Mouse (Mus musculus) heart, embryonic 11.5 days (tissue): ENCODE results near the gene Bub1b. TPM values are rescaled to one million over a fixed set of nuclear protein-coding genes. Genes with fewer than 3 reads are reported as not detected.

Experiments used
- ATAC-seq: fragments of 200-750 bp; cut with Nextera tagmentation; replicated peaks from 2 replicates; pipeline ENCODE4 v1.8.0; 2017; ENCODE audit warnings: moderate library complexity; ENCODE audit not compliant: insufficient number of reproducible peaks, low FRiP score, low TSS enrichment
- H3K27ac ChIP-seq: fragments of 300-500 bp; sonication (generic); 2 replicates; pipeline ENCODE4 v1.5.1; 2014; ENCODE audit warnings: mild to moderate bottlenecking, low read depth, low read length
- H3K27me3 ChIP-seq: fragments of 300-500 bp; sonication (generic); 2 replicates; pipeline ENCODE4 v1.6.1; 2014; ENCODE audit warnings: mild to moderate bottlenecking, low read length, mixed read lengths; ENCODE audit not compliant: control insufficient read depth, insufficient read depth
- H3K36me3 ChIP-seq: fragments of 300-500 bp; sonication (generic); 2 replicates; pipeline ENCODE4 v1.6.1; 2014; ENCODE audit warnings: mild to moderate bottlenecking, low read length, moderate library complexity, mixed read lengths; ENCODE audit not compliant: control insufficient read depth, insufficient read depth
- H3K4me1 ChIP-seq: fragments of 300-500 bp; sonication (generic); 2 replicates; pipeline ENCODE4 v1.6.1; 2014; ENCODE audit warnings: low read length; ENCODE audit not compliant: control insufficient read depth, insufficient read depth
- H3K4me2 ChIP-seq: fragments of 300-500 bp; sonication (generic); 2 replicates; pipeline ENCODE4 v1.6.1; 2014; ENCODE audit warnings: mild to moderate bottlenecking, moderate library complexity
- H3K4me3 ChIP-seq: fragments of 300-500 bp; sonication (generic); 2 replicates; pipeline ENCODE4 v1.5.1; 2014; ENCODE audit warnings: low read depth, low read length
- H3K9ac ChIP-seq: fragments of 300-500 bp; sonication (generic); 2 replicates; pipeline ENCODE4 v1.6.1; 2014; ENCODE audit warnings: mild to moderate bottlenecking, low read depth, low read length, moderate library complexity
- H3K9me3 ChIP-seq: fragments of 300-500 bp; sonication (generic); replicated peaks from 2 replicates; pipeline ENCODE4 v1.6.1; 2016; ENCODE audit warnings: low read length; ENCODE audit not compliant: control insufficient read depth
- WGBS: fragments of 180-500 bp; shearing (Covaris S2); extraction: QIAGEN DNeasy Blood & Tissue Kit; methylation state at CpG from one replicate; pipeline ENCODE4 v1.1.7; 2014; ENCODE audit not compliant: insufficient replicate concordance; 5-methylcytosine and 5-hydroxymethylcytosine counted together
- polyA plus RNA-seq: library from polyadenylated mRNA; unstranded; fragments of >200 nt; fragmentation: Nextera tagmentation; extraction: Ambion mirVana; gene quantifications from 2 replicates; pipeline ENCODE4 v1.2.1, GENCODE M21; 2014

Gene Bub1b
- polyA plus RNA-seq, 1 experiment from 2014 or later = 67.3 TPM

- peaks cover 26% of the 10 kb centered on the region for H3K4me1 ChIP-seq
- no peak overlapping the region for H3K4me3 ChIP-seq
- no peaks in the 10 kb centered on the region for H3K9me3 ChIP-seq
- 43% methylated on average over 4 of the region's 4 CpGs for WGBS
- peak overlapping the region; percentile 88 for H3K27ac ChIP-seq
- H3K27me3 ChIP-seq = peaks cover 3% of the 10 kb centered on the region; the same call in 1 of the 2 replicates
- H3K36me3 ChIP-seq = no peaks in the 10 kb centered on the region
- H3K9ac ChIP-seq = no peak overlapping the region
- ATAC-seq = peak; percentile 83
- H3K4me2 ChIP-seq = 0 out of 2 replicates have a peak overlapping the region, but pooled peaks have one; percentile 9
Measured at GRCm38 (mm10) chr2:118658457-118658856, 60.4 kb downstream of the Bub1b start.

- Histone ChIP-seq H3K4me1 (peaks cover 31% of the 10 kb centered on the region), H3K27me3 (peaks cover 8% of the 10 kb centered on the region), H3K27ac (peak overlapping the region; percentile 88), H3K9ac (0 out of 2 replicates have a peak overlapping the region, but pooled peaks have one; percentile 68), H3K4me2 (peak overlapping the region; percentile 72), H3K36me3 (no peaks in the 10 kb centered on the region), H3K4me3 (no peak overlapping the region), H3K9me3 (no peaks in the 10 kb centered on the region)
- 39% methylated on average over 1 of the region's 1 CpGs for whole genome bisulfite sequencing
- peak; percentile 69 for ATAC-seq
Measured at GRCm38 (mm10) chr2:118659077-118659476, 61.1 kb downstream of the Bub1b start.

- Histone ChIP-seq H3K4me3 (peak overlapping the region; percentile 41), H3K27ac (peak overlapping the region; percentile 88), H3K9ac (peak overlapping the region; percentile 68; the same call in 1 of the 2 replicates), H3K27me3 (peaks cover 11% of the 10 kb centered on the region), H3K36me3 (no peaks in the 10 kb centered on the region), H3K4me2 (peak overlapping the region; percentile 72), H3K9me3 (no peaks in the 10 kb centered on the region), H3K4me1 (peaks cover 32% of the 10 kb centered on the region)
- ATAC-seq = no peak
- WGBS = 65% methylated on average over 12 of the region's 12 CpGs
Measured at GRCm38 (mm10) chr2:118659493-118659892, 61.5 kb downstream of the Bub1b start.

GRCm38 (mm10) chr2:118659998-118660452 is 62.0 kb downstream of the Bub1b start:
- WGBS = 0% methylated on average over 4 of the region's 4 CpGs
- H3K27ac ChIP-seq = peak overlapping the region; percentile 88

GRCm38 (mm10) chr2:118661891-118662290 is 63.9 kb downstream of the Bub1b start:
- Histone ChIP-seq H3K27me3 (peaks cover 11% of the 10 kb centered on the region), H3K4me1 (peaks cover 38% of the 10 kb centered on the region), H3K27ac (no peak overlapping the region), H3K9ac (no peak overlapping the region), H3K36me3 (no peaks in the 10 kb centered on the region), H3K4me2 (peak overlapping the region; percentile 6; the same call in 1 of the 2 replicates), H3K9me3 (no peaks in the 10 kb centered on the region), H3K4me3 (no peak overlapping the region)
- ATAC-seq = no peak
- 76% methylated on average over 9 of the region's 9 CpGs for WGBS

More at GRCm38 (mm10) chr2:118659998-118660452, 62.0 kb downstream of the Bub1b start:
- Histone ChIP-seq H3K4me3 (peak overlapping the region; percentile 41), H3K9me3 (no peaks in the 10 kb centered on the region), H3K27me3 (peaks cover 11% of the 10 kb centered on the region), H3K4me2 (peak overlapping the region; percentile 72), H3K9ac (peak overlapping the region; percentile 68), H3K4me1 (peaks cover 35% of the 10 kb centered on the region), H3K36me3 (no peaks in the 10 kb centered on the region)
- peak; percentile 68; the same call in 1 of the 2 replicates for ATAC-seq

GRCm38 (mm10) chr2:118662902-118663803 is 65.1 kb downstream of the Bub1b start, which contains the start of gene Pak6:
Pak6 (plus strand) TSS chr2:118663303.
- Histone ChIP-seq H3K9ac (peak within 1 kb of the TSS; percentile 63), H3K36me3 (no peaks in the 10 kb centered on the region), H3K4me2 (peak within 1 kb of the TSS; percentile 78), H3K4me1 (peaks cover 45% of the 10 kb centered on the region), H3K9me3 (no peaks in the 10 kb centered on the region), H3K27me3 (peaks cover 11% of the 10 kb centered on the region), H3K27ac (no peak within 1 kb of the TSS), H3K4me3 (peak within 1 kb of the TSS; percentile 49)
- ATAC-seq = no peak
- 3% methylated on average over 37 of the region's 37 CpGs for WGBS

- peak overlapping the region; percentile 78 for H3K4me2 ChIP-seq
- WGBS = 45% methylated on average over 19 of the region's 19 CpGs
- ATAC-seq = peak; percentile 74
- no peaks in the 10 kb centered on the region for H3K36me3 ChIP-seq
- peaks cover 11% of the 10 kb centered on the region for H3K27me3 ChIP-seq
- H3K27ac ChIP-seq = no peak overlapping the region
- no peaks in the 10 kb centered on the region for H3K9me3 ChIP-seq
- peak overlapping the region; percentile 63 for H3K9ac ChIP-seq
- peaks cover 38% of the 10 kb centered on the region for H3K4me1 ChIP-seq
- H3K4me3 ChIP-seq = peak overlapping the region; percentile 49
Measured at GRCm38 (mm10) chr2:118663804-118664766, 66.1 kb downstream of the Bub1b start.

GRCm38 (mm10) chr2:118664975-118665516 is 67.0 kb downstream of the Bub1b start:
- ATAC-seq = no peak
- Histone ChIP-seq H3K9ac (no peak overlapping the region), H3K9me3 (no peaks in the 10 kb centered on the region), H3K27me3 (peaks cover 11% of the 10 kb centered on the region), H3K4me1 (peaks cover 31% of the 10 kb centered on the region), H3K36me3 (no peaks in the 10 kb centered on the region), H3K4me3 (no peak overlapping the region), H3K4me2 (no peak overlapping the region), H3K27ac (no peak overlapping the region)
- 58% methylated on average over 3 of the region's 3 CpGs for WGBS
